Mouse (Mus musculus) kidney, adult 10 weeks (tissue): ENCODE measurements around the gene Rtbdn. TPM values are rescaled to one million over a fixed set of nuclear protein-coding genes. Genes with fewer than 3 reads are reported as not detected.

Experiments used
- polyA plus RNA-seq: library from polyadenylated mRNA; stranded (reverse); fragments of 350-450 nt; fragmentation: Illumina TruSeq; extraction: RNeasy Lipid Tissue Mini Kit (QIAGEN cat#74804); gene quantifications from one replicate; pipeline ENCODE4 v1.2.3, GENCODE M21; 2014; ENCODE audit warnings: low read depth, low replicate concordance

Rtbdn gene
- polyA plus RNA-seq, result not detected

DNA sequence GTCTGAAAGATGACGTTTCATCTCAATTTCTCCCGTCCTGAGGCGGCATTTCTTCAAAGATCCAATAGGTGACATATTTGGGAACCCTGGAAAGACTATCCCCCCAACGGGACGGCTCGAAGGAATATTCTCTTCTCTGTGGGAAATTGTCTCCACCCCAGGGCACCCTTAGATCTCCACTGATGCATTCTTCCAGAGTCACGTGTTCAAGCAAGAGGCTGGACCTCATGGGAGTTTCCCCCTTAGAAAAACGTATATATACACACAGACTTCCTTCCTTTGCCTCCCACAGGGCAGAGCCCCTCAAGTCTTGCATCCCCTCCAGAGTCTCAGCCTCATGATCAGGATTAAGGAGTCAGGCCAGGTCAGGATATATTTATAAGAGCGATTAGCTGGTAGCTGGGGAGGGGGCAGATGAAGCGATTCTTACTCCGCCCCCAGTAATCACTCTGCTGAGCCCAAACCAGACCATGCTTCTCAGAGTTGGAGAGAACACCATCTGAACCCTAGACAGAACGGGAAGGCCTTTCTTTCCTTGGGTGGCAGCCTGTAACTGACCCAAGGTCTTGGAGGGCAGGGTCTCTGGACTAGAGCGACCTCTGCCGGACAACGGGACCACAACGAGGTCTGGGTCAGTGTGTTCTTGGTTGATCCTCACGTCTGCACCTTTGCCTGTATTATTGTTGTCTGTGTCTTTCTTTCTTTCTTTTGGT lies at the start of gene Rtbdn:
Rtbdn (plus strand) TSS at position 464 of the 713 bp plus-strand sequence.

DNA sequence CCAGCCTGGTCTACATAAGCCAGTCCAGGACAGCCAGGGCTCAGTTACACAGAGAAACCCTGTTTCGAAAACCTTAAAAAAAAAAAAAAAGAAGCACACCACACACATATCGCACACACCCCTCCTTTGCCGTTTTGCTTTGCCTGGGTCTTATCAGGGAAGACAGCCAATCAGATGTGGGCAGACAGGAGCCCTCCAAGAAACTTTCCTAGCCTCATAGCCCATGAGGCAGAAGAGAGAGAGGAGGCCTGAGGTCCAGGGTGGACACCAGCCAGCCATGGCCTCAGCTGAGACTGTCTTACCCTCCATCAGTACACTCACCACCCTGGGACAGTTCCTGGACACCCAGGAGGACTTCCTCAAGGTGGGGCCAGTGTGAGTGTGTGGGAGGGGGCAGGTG lies 45.0 kb upstream of the Rtbdn start, which contains the start of gene Klf1:
Klf1 (plus strand) TSS at position 177 of the 400 bp plus-strand sequence.

DNA sequence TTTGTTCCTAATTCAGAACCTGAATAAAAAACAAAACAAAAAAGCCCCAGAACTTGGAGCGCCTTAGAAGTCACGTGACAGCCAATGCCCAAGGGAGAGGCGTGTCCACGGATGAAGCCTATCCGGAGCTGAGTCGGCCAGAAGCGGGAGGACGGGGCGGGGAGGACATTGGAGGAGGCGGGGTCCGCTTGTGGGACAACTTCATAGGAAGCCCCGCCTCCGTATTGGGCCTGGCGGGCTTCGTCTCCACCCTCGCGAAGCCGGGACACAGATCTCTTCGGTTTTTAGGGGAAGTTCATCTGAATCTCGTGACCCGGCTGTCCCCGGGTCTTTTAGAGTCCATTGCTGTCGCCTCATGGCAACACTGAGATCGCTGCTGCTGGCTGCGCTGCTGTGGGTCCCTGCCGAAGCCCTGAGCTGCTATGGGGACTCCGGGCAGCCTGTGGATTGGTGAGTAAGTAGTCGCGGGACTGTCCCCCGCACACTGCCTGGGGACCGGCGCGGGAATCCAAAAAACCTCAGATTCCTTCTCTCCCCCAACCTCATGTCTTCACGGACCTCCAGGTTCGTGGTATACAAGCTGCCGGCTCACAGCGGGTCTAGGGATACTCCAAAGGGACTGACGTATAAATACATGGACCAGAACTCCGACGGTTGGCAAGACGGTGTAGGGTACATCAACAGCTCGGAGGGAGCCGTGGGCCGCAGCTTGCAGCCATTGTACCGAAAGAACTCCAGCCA lies 38.2 kb upstream of the Rtbdn start, which contains the start of gene Dnase2a:
Dnase2a (plus strand) TSS at position 140 of the 741 bp plus-strand sequence.

DNA sequence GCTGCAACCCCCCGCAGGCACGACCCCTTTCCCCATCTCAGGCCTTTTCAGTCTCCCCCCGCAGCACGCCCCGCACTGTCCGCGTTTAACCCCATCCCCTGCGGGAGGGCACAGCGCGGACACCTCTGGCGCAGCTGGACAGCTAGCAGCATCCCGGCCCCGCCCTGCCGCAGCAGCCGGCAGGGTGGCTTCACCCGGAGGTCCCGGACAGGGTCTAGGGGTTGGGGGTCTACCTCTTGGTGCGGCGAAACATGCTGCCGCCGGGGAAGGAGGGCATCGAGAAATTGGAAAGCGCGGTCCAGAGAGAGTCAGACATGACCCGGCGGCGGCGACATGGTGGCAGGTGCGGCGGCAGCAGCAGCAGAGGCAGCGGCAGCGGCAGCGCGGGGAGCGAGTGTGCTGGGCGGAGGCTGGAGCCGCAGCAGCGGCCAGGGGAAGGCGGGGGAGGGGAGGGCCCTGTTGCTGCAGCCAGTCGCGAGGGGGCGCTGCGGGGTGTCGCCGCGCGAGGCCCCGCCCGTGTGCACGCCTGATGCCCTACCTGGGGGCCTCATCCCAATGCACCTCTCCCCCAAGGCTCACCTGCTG lies 9.7 kb upstream of the Rtbdn start, which contains the start of gene Mast1:
Mast1 (minus strand) TSS at position 398 of the 585 bp plus-strand sequence.

DNA sequence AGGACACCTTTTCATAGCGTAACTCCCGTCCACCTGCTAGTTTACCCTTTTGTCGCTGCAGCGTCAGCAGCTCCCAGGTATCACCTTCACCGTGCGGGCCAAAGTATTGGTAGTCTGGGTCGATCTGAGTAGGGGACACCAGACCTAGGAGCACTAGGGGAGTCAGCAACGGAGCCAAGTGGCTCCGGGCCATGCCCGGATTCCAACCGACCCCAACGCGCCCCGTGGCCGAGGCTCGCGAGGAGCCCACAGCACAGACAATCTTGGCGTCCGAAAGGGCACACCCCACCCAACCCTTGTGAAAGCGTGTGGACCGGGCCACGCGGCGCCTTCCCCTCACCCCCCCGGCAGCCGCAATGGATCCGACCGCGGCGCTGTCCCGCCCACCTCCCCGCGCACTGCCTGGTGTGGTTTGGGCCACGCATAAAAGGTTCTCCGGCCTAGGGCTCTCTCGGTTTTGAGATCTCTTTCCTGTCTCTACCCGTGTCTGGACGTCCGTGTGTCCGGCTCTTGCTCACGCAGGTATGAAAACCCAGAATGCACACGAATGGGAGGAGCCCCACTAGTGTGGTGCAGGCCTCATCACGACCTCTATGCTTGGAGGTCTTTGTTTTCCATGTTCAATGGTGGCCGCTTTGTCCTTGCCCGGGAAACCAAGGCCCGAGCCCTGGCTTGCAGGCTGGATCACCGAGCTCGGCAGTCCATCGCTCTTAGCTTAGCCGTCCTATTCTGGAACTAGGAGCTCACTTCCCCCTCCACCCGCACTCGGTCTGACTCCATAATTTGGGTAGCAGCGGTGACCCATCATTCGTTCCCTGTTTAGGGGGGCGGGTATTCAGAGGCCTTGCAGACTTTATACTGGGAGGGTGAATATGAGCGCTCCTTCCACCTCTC lies 22.7 kb downstream of the Rtbdn start, which contains the start of the genes Gm49661, Prdx2 and Rnaseh2a:
Gm49661 (minus strand) TSS at position 193 of the 894 bp plus-strand sequence.
Prdx2 (plus strand) TSS at position 347 of the 894 bp plus-strand sequence.
Rnaseh2a (minus strand) TSS at position 527 of the 894 bp plus-strand sequence.

DNA sequence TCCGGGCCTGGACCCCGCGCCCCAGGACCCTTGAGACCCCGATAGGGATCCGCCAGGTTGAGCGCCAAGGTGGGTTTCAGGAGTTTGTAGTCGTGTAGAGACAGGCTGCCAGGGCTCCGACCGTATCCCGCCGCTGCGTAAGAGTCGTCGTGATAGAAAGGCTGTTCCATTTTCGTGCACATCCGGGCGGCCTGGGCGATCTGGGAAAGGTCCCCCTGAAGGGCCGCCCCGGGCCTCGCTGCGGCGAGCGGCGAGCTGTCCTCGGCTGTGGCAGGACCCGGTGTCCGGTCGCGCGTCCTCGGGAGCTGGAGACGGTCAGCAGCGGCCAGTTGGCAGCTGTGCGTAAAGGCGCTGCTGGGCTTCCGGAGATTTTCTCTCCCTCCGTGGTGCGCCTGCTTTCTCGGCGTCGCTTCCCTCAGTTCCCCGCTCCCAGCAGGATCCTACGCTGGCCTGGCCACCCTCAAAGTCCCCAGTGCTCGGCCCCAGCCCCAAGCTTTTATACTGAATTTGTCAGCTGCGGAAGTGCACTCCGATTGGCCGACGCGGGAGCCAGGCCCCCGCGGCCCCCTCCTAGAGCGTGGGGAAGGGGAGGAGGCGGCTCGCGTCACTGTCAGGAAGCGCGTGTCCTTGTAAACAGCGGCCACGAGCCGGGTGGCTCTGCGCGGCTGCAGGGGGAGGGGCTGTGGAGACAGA lies 31.6 kb downstream of the Rtbdn start, which contains the start of gene Junb:
Junb (minus strand) TSS at position 471 of the 693 bp plus-strand sequence.

DNA sequence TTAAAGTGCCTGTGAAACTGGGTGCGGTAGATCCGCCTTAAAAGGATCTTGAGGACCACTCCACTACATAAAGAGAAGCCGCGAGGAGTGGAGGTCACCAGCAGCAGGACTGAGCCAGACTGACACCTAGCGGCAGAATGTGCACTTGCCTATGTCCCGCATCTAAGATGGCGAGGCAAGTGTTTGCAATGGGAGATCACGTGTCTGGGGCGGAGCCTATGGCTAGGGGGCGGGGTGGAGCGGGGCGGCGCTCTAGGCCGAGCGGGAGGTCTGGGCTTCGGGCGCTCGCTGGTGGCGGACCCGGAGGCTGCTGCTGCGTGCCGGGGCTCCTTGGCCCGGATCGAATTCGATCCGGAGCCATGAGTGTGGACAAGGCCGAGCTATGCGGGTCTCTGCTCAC lies 43.6 kb downstream of the Rtbdn start, which contains the start of gene Hook2:
Hook2 (plus strand) TSS at position 255 of the 400 bp plus-strand sequence.

Other genes with a start within 250 kb of the Rtbdn start
- not detected for gene Lyl1, start 245.5 kb upstream of the Rtbdn start, polyA plus RNA-seq
- gene G430095P16Rik, start 224.0 kb upstream of the Rtbdn start, polyA plus RNA-seq, result not detected
- gene Nfix, start 146.6 kb upstream of the Rtbdn start, polyA plus RNA-seq, result 5.1 TPM
- gene Dand5, start 124.2 kb upstream of the Rtbdn start, polyA plus RNA-seq, result 3.3 TPM
- gene Gadd45gip1, start 115.5 kb upstream of the Rtbdn start, polyA plus RNA-seq, result not detected
- 3.5 TPM for gene Rad23a, start 106.3 kb upstream of the Rtbdn start, polyA plus RNA-seq
- 862 TPM for gene Calr, start 100.1 kb upstream of the Rtbdn start, polyA plus RNA-seq
- gene Farsa, start 90.0 kb upstream of the Rtbdn start, polyA plus RNA-seq, result 1.3 TPM
- 6.0 TPM for gene Syce2, start 74.9 kb upstream of the Rtbdn start, polyA plus RNA-seq
- 302 TPM for gene Gcdh, start 53.1 kb upstream of the Rtbdn start, polyA plus RNA-seq
- not detected for gene Klf1, start 45.1 kb upstream of the Rtbdn start, polyA plus RNA-seq
- 7.1 TPM for gene Dnase2a, start 38.4 kb upstream of the Rtbdn start, polyA plus RNA-seq
- not detected for gene Mast1, start 9.6 kb upstream of the Rtbdn start, polyA plus RNA-seq
- not detected for gene Gm49661, start 22.4 kb downstream of the Rtbdn start, polyA plus RNA-seq
- gene Prdx2, start 22.6 kb downstream of the Rtbdn start, polyA plus RNA-seq, result 35.9 TPM
- gene Rnaseh2a, start 22.8 kb downstream of the Rtbdn start, polyA plus RNA-seq, result 1.1 TPM
- not detected for gene Junb, start 31.7 kb downstream of the Rtbdn start, polyA plus RNA-seq
- gene Hook2, start 43.6 kb downstream of the Rtbdn start, polyA plus RNA-seq, result 16.4 TPM
- gene Best2, start 67.5 kb downstream of the Rtbdn start, polyA plus RNA-seq, result not detected
- gene Asna1, start 78.3 kb downstream of the Rtbdn start, polyA plus RNA-seq, result 16.8 TPM
- 15.0 TPM for gene Trir, start 79.8 kb downstream of the Rtbdn start, polyA plus RNA-seq
- gene Tnpo2, start 89.9 kb downstream of the Rtbdn start, polyA plus RNA-seq, result 4.2 TPM
- gene Fbxw9, start 113.1 kb downstream of the Rtbdn start, polyA plus RNA-seq, result 0.89 TPM
- not detected for gene Gm5741, start 121.0 kb downstream of the Rtbdn start, polyA plus RNA-seq
- gene Dhps, start 124.8 kb downstream of the Rtbdn start, polyA plus RNA-seq, result 9.5 TPM
- 6.1 TPM for gene Wdr83os, start 133.7 kb downstream of the Rtbdn start, polyA plus RNA-seq
- 2.3 TPM for gene Wdr83, start 134.3 kb downstream of the Rtbdn start, polyA plus RNA-seq
- gene Man2b1, start 136.3 kb downstream of the Rtbdn start, polyA plus RNA-seq, result 7.5 TPM
- gene Zfp791, start 176.1 kb downstream of the Rtbdn start, polyA plus RNA-seq, result 5.5 TPM
- gene Cks1brt, start 204.9 kb downstream of the Rtbdn start, polyA plus RNA-seq, result not detected